Mouse (Mus musculus) hindbrain, embryonic 11.5 days (tissue): ENCODE data around the gene Dusp16. TPM values are rescaled to one million over a fixed set of nuclear protein-coding genes. Genes with fewer than 3 reads are reported as not detected.
"Not testable (repeated sequence)": the region's sequence is repeated elsewhere in the genome, so short reads cannot be mapped to it uniquely, and the experiment has no call there.

Source experiments
- ATAC-seq: fragments of 200-750 bp; cut with Nextera tagmentation; 2 replicates; pipeline ENCODE4 v1.8.0; 2017; ENCODE audit warnings: mild to moderate bottlenecking, moderate TSS enrichment, moderate library complexity; ENCODE audit not compliant: low FRiP score
- DNase-seq: peaks from one replicate; pipeline ENCODE4 v3.0.0-alpha.2; 2015; ENCODE audit warnings: low spot score
- H3K27ac ChIP-seq: fragments of 300-500 bp; sonication (generic); 2 replicates; pipeline ENCODE4 v1.5.1; 2014; ENCODE audit warnings: mild to moderate bottlenecking, low read depth, low read length
- H3K27me3 ChIP-seq: fragments of 300-500 bp; sonication (generic); 2 replicates; pipeline ENCODE4 v1.6.1; 2014; ENCODE audit warnings: mild to moderate bottlenecking, low read length, moderate library complexity, mixed read lengths; ENCODE audit not compliant: control insufficient read depth, insufficient read depth
- H3K36me3 ChIP-seq: fragments of 300-500 bp; sonication (generic); 2 replicates; pipeline ENCODE4 v1.6.1; 2014; ENCODE audit warnings: mild to moderate bottlenecking, low read length, moderate library complexity, mixed read lengths; ENCODE audit not compliant: control insufficient read depth, insufficient read depth
- H3K4me1 ChIP-seq: fragments of 300-500 bp; sonication (generic); replicated peaks from 2 replicates; pipeline ENCODE4 v1.6.1; 2014; ENCODE audit warnings: low read length, mixed read lengths; ENCODE audit not compliant: control insufficient read depth, insufficient read depth
- H3K4me2 ChIP-seq: fragments of 300-500 bp; sonication (generic); replicated peaks from 2 replicates; pipeline ENCODE4 v1.6.1; 2014; ENCODE audit warnings: mild to moderate bottlenecking, low read depth, low read length
- H3K4me3 ChIP-seq: fragments of 300-500 bp; sonication (generic); 2 replicates; pipeline ENCODE4 v1.5.1; 2014; ENCODE audit warnings: low read depth, low read length
- H3K9ac ChIP-seq: fragments of 300-500 bp; sonication (generic); 2 replicates; pipeline ENCODE4 v1.6.1; 2014; ENCODE audit warnings: low read depth, low read length
- H3K9me3 ChIP-seq: fragments of 300-500 bp; sonication (generic); 2 replicates; pipeline ENCODE4 v1.6.1; 2016; ENCODE audit warnings: low read length; ENCODE audit not compliant: control insufficient read depth
- WGBS: fragments of 180-500 bp; shearing (Covaris S2); extraction: QIAGEN DNeasy Blood & Tissue Kit; methylation state at CpG from one replicate; pipeline ENCODE4 v1.1.7; 2014; 5-methylcytosine and 5-hydroxymethylcytosine counted together
- polyA plus RNA-seq: library from polyadenylated mRNA; unstranded; fragments of >200 nt; fragmentation: Nextera tagmentation; extraction: Ambion mirVana; gene quantifications from 2 replicates; pipeline ENCODE4 v1.2.1, GENCODE M21; 2014

The Dusp16 gene
- polyA plus RNA-seq, 1 experiment from 2014 or later: 13.0 TPM

- Histone ChIP-seq H3K4me2 (no peak overlapping the region), H3K4me3 (no peak overlapping the region), H3K4me1 (no peaks in the 10 kb centered on the region), H3K27me3 (no peaks in the 10 kb centered on the region), H3K9me3 (no peaks in the 10 kb centered on the region), H3K27ac (no peak overlapping the region), H3K36me3 (no peaks in the 10 kb centered on the region), H3K9ac (no peak overlapping the region)
- WGBS: 72% methylated on average over 2 of the region's 2 CpGs
- ATAC-seq (no peak), DNase-seq (no peak)
Measured at GRCm38 (mm10) chr6:134685040-134685439, 107.4 kb downstream of the Dusp16 start.

GRCm38 (mm10) chr6:134684354-134684915 is 108.0 kb downstream of the Dusp16 start:
- Histone ChIP-seq H3K4me2 (no peak overlapping the region), H3K36me3 (no peaks in the 10 kb centered on the region), H3K4me3 (no peak overlapping the region), H3K9me3 (no peaks in the 10 kb centered on the region), H3K27me3 (no peaks in the 10 kb centered on the region), H3K9ac (no peak overlapping the region), H3K4me1 (no peaks in the 10 kb centered on the region), H3K27ac (no peak overlapping the region)
- DNase-seq: no peak
- 89% methylated on average over 6 of the region's 6 CpGs for WGBS
- ATAC-seq: no peak

- H3K4me1 ChIP-seq, ATAC-seq, H3K27me3 ChIP-seq, H3K4me2 ChIP-seq, DNase-seq, H3K4me3 ChIP-seq, H3K27ac ChIP-seq, H3K9me3 ChIP-seq, H3K9ac ChIP-seq, H3K36me3 ChIP-seq: not testable (repeated sequence)
- 94% methylated on average over 4 of the region's 4 CpGs for WGBS
Measured at GRCm38 (mm10) chr6:134679330-134679729, 113.1 kb downstream of the Dusp16 start.

GRCm38 (mm10) chr6:134678037-134678436 is 114.4 kb downstream of the Dusp16 start:
- Histone ChIP-seq H3K4me1 (no peaks in the 10 kb centered on the region), H3K27me3 (no peaks in the 10 kb centered on the region), H3K27ac (no peak overlapping the region), H3K4me2 (no peak overlapping the region), H3K9ac (no peak overlapping the region), H3K9me3 (no peaks in the 10 kb centered on the region), H3K4me3 (no peak overlapping the region), H3K36me3 (no peaks in the 10 kb centered on the region)
- ATAC-seq (no peak), DNase-seq (no peak)
- WGBS: 82% methylated on average over 3 of the region's 3 CpGs

- Histone ChIP-seq H3K4me3 (no peak overlapping the region), H3K9ac (no peak overlapping the region), H3K4me1 (no peaks in the 10 kb centered on the region), H3K4me2 (no peak overlapping the region), H3K36me3 (no peaks in the 10 kb centered on the region), H3K9me3 (no peaks in the 10 kb centered on the region), H3K27me3 (no peaks in the 10 kb centered on the region), H3K27ac (no peak overlapping the region)
- no peak for DNase-seq
- ATAC-seq: no peak
- WGBS: 88% methylated on average over 4 of the region's 4 CpGs
Measured at GRCm38 (mm10) chr6:134677504-134677903, 114.9 kb downstream of the Dusp16 start.

- H3K27ac ChIP-seq, H3K27me3 ChIP-seq, H3K4me1 ChIP-seq, H3K4me3 ChIP-seq, H3K9me3 ChIP-seq, H3K36me3 ChIP-seq, DNase-seq, ATAC-seq, H3K4me2 ChIP-seq, H3K9ac ChIP-seq: not testable (repeated sequence)
- 85% methylated on average over 8 of the region's 8 CpGs for WGBS
Measured at GRCm38 (mm10) chr6:134673712-134674111, 118.7 kb downstream of the Dusp16 start.

GRCm38 (mm10) chr6:134670881-134671411 is 121.5 kb downstream of the Dusp16 start:
- DNase-seq: no peak
- Histone ChIP-seq H3K9ac (no peak overlapping the region), H3K4me2 (no peak overlapping the region), H3K27me3 (no peaks in the 10 kb centered on the region), H3K4me1 (no peaks in the 10 kb centered on the region), H3K4me3 (no peak overlapping the region), H3K27ac (no peak overlapping the region), H3K9me3 (no peaks in the 10 kb centered on the region), H3K36me3 (no peaks in the 10 kb centered on the region)
- WGBS: 75% methylated on average over 4 of the region's 4 CpGs
- ATAC-seq: no peak

GRCm38 (mm10) chr6:134669179-134669865 is 123.1 kb downstream of the Dusp16 start:
- DNase-seq (no peak), ATAC-seq (no peak)
- no peaks in the 10 kb centered on the region for H3K36me3 ChIP-seq
- no peak overlapping the region for H3K4me2 ChIP-seq
- H3K4me3 ChIP-seq: no peak overlapping the region
- no peaks in the 10 kb centered on the region for H3K4me1 ChIP-seq
- 86% methylated on average over 6 of the region's 6 CpGs for WGBS
- H3K9ac ChIP-seq: no peak overlapping the region
- H3K27ac ChIP-seq: no peak overlapping the region
- H3K9me3 ChIP-seq: no peaks in the 10 kb centered on the region
- no peaks in the 10 kb centered on the region for H3K27me3 ChIP-seq

GRCm38 (mm10) chr6:134668519-134668918 is 123.9 kb downstream of the Dusp16 start:
- H3K27ac ChIP-seq: no peak overlapping the region
- no peak overlapping the region for H3K4me2 ChIP-seq
- no peaks in the 10 kb centered on the region for H3K9me3 ChIP-seq
- ATAC-seq: no peak
- no peaks in the 10 kb centered on the region for H3K36me3 ChIP-seq
- 92% methylated on average over 2 of the region's 2 CpGs for WGBS
- no peak overlapping the region for H3K9ac ChIP-seq
- H3K27me3 ChIP-seq: no peaks in the 10 kb centered on the region
- no peak overlapping the region for H3K4me3 ChIP-seq
- DNase-seq: no peak
- H3K4me1 ChIP-seq: no peaks in the 10 kb centered on the region
